Mouse (Mus musculus) forebrain, postnatal 0 days (tissue): ENCODE results near the gene Lamb2. TPM values are rescaled to one million over a fixed set of nuclear protein-coding genes. Genes with fewer than 3 reads are reported as not detected.

ENCODE experiments used
- ATAC-seq: fragments of 200-750 bp; cut with Nextera tagmentation; 2 replicates; pipeline ENCODE4 v1.8.0; 2017; ENCODE audit warnings: mild to moderate bottlenecking, moderate library complexity
- DNase-seq: peaks from one replicate; pipeline ENCODE4 v3.0.0-alpha.2; 2015
- H3K27ac ChIP-seq: fragments of 300-500 bp; sonication (generic); 2 replicates; pipeline ENCODE4 v1.5.1; 2014; ENCODE audit warnings: low read depth, mild to moderate bottlenecking, antibody characterized with exemption, low read length, moderate library complexity, mixed read lengths
- H3K27me3 ChIP-seq: fragments of 300-500 bp; sonication (generic); 2 replicates; pipeline ENCODE4 v1.6.1; 2014; ENCODE audit warnings: mild to moderate bottlenecking, low read length, mixed read lengths; ENCODE audit not compliant: insufficient read depth
- H3K36me3 ChIP-seq: fragments of 300-500 bp; sonication (generic); 2 replicates; pipeline ENCODE4 v1.6.1; 2014; ENCODE audit warnings: mild to moderate bottlenecking, moderate library complexity; ENCODE audit not compliant: insufficient read depth
- H3K4me1 ChIP-seq: fragments of 300-500 bp; sonication (generic); 2 replicates; pipeline ENCODE4 v1.6.1; 2014; ENCODE audit warnings: antibody characterized with exemption; ENCODE audit not compliant: insufficient read depth
- H3K4me2 ChIP-seq: fragments of 300-500 bp; sonication (generic); 2 replicates; pipeline ENCODE4 v1.6.1; 2014; ENCODE audit warnings: low read depth, mild to moderate bottlenecking, moderate library complexity
- H3K4me3 ChIP-seq: fragments of 300-500 bp; sonication (generic); 2 replicates; pipeline ENCODE4 v1.5.1; 2014; ENCODE audit warnings: low read depth, low read length, mixed read lengths
- H3K9ac ChIP-seq: fragments of 300-500 bp; sonication (generic); 2 replicates; pipeline ENCODE4 v1.6.1; 2014; ENCODE audit warnings: mild to moderate bottlenecking
- H3K9me3 ChIP-seq: fragments of 300-500 bp; sonication (generic); 2 replicates; pipeline ENCODE4 v1.6.1; 2016; ENCODE audit warnings: low read length
- CTCF ChIP-seq: sonication (generic); IDR thresholded peaks from 2 replicates; pipeline ENCODE4 v1.5.1; 2016; ENCODE audit warnings: antibody characterized with exemption, control low read depth, low read depth
- WGBS: fragments of 180-500 bp; shearing (Covaris S2); extraction: QIAGEN DNeasy Blood & Tissue Kit; methylation state at CpG from one replicate; pipeline ENCODE4 v1.1.7; 2014; 5-methylcytosine and 5-hydroxymethylcytosine counted together
- polyA plus RNA-seq: library from polyadenylated mRNA; unstranded; fragments of >200 nt; fragmentation: Nextera tagmentation; extraction: Ambion mirVana; gene quantifications from 2 replicates; pipeline ENCODE4 v1.2.1, GENCODE M21; 2015
- total RNA-seq: library from RNA; depleted of rRNA; stranded (reverse); fragments of >200 nt; gene quantifications from 2 replicates; pipeline ENCODE4 v1.2.3, GENCODE M21; 2014; rRNA removed

Gene Lamb2
- total RNA-seq = 22.5 and 36.3 TPM in 2 replicates
- 9.1 and 12.5 TPM in 2 replicates for polyA plus RNA-seq

GRCm38 (mm10) chr9:108479721-108480351 lies at the start of gene Lamb2:
Gene Lamb2 (plus strand): TSS chr9:108479736.
- peak; percentile 61 for DNase-seq
- no peak for TF ChIP-seq CTCF
- Histone ChIP-seq H3K9me3 (no peaks in the 10 kb centered on the region), H3K27me3 (no peaks in the 10 kb centered on the region), H3K4me3 (peak within 1 kb of the TSS; percentile 36), H3K9ac (0 out of 2 replicates have a peak within 1 kb of the TSS, but pooled peaks have one; percentile 28), H3K27ac (no peak within 1 kb of the TSS), H3K4me1 (peaks cover 5% of the 10 kb centered on the region; the same call in 1 of the 2 replicates), H3K36me3 (no peaks in the 10 kb centered on the region), H3K4me2 (peak within 1 kb of the TSS; percentile 55)
- peak; percentile 63; the same call in 1 of the 2 replicates for ATAC-seq
- WGBS = 5% methylated on average over 10 of the region's 10 CpGs

DNA sequence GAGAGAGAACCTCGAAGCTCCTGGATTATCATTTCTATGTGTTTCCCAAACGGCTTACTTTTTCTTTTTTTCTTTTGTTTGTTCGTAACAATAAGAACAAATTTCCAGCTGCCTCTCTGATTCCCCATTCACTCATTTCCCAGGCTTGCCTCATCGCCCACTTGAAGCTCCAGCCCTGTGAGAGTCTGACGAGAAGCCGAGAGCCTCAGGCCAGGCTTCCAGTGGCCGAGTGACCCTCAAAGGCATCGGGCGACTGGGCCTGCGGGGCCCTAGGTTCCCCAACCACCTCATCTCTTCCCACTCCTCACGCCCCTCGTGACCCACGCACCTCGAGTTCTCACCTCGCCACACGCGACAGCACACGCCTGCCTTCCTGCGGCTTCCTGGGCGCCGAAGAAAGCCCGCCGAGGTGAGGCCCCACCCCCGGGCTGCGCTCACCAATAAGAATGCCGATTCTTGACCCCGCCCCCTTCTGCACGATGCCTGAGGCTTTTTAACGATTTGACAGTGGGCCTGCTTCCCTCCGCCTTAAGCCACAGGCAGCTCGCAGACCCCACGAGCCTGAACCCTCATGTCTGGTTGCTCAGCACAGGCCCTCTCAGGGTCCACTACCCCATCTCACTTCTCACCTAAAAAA lies 48.0 kb upstream of the Lamb2 start:
- Histone ChIP-seq H3K4me1 (no peaks in the 10 kb centered on the region), H3K9me3 (no peaks in the 10 kb centered on the region), H3K9ac (no peak overlapping the region), H3K4me2 (peak overlapping the region; percentile 43), H3K36me3 (no peaks in the 10 kb centered on the region), H3K27me3 (no peaks in the 10 kb centered on the region), H3K27ac (no peak overlapping the region), H3K4me3 (no peak overlapping the region)
- ATAC-seq = peak; percentile 65
- no peak for TF ChIP-seq CTCF
- WGBS = 54% methylated on average over 32 of the region's 32 CpGs
- DNase-seq = peak; percentile 47

- Histone ChIP-seq H3K27me3 (no peaks in the 10 kb centered on the region), H3K4me2 (no peak within 1 kb of the TSS), H3K4me3 (no peak within 1 kb of the TSS), H3K9ac (no peak within 1 kb of the TSS), H3K9me3 (no peaks in the 10 kb centered on the region), H3K4me1 (peaks cover 9% of the 10 kb centered on the region), H3K36me3 (no peaks in the 10 kb centered on the region), H3K27ac (no peak within 1 kb of the TSS)
- 49% methylated on average over 3 of the region's 3 CpGs for WGBS
- ATAC-seq (no peak), DNase-seq (no peak)
- no peak for TF ChIP-seq CTCF
Measured at GRCm38 (mm10) chr9:108436182-108436581, 43.4 kb upstream of the Lamb2 start, which contains the start of gene BC048562. Gene BC048562 (plus strand): TSS chr9:108436482.

GRCm38 (mm10) chr9:108439176-108439575 lies 40.4 kb upstream of the Lamb2 start:
- 53% methylated on average over 6 of the region's 6 CpGs for WGBS
- ATAC-seq (peak; percentile 77), DNase-seq (peak; percentile 76)
- no peak overlapping the region for H3K9ac ChIP-seq
- H3K36me3 ChIP-seq = no peaks in the 10 kb centered on the region
- no peaks in the 10 kb centered on the region for H3K27me3 ChIP-seq
- H3K4me1 ChIP-seq = peaks cover 9% of the 10 kb centered on the region
- H3K27ac ChIP-seq = no peak overlapping the region
- TF ChIP-seq CTCF = no peak
- H3K4me2 ChIP-seq = no peak overlapping the region
- no peaks in the 10 kb centered on the region for H3K9me3 ChIP-seq
- no peak overlapping the region for H3K4me3 ChIP-seq

GRCm38 (mm10) chr9:108440485-108440884 lies 39.1 kb upstream of the Lamb2 start:
- no peak for DNase-seq
- H3K36me3 ChIP-seq = no peaks in the 10 kb centered on the region
- TF ChIP-seq CTCF = no peak
- H3K27ac ChIP-seq = no peak overlapping the region
- 63% methylated on average over 5 of the region's 5 CpGs for WGBS
- H3K4me2 ChIP-seq = no peak overlapping the region
- no peak overlapping the region for H3K4me3 ChIP-seq
- no peak for ATAC-seq
- no peaks in the 10 kb centered on the region for H3K9me3 ChIP-seq
- H3K4me1 ChIP-seq = peaks cover 9% of the 10 kb centered on the region
- H3K9ac ChIP-seq = no peak overlapping the region
- H3K27me3 ChIP-seq = no peaks in the 10 kb centered on the region

- DNase-seq (peak; percentile 90), ATAC-seq (peak; percentile 89)
Measured at GRCm38 (mm10) chr9:108441236-108441919, 38.2 kb upstream of the Lamb2 start.

GRCm38 (mm10) chr9:108445125-108445524 lies 34.4 kb upstream of the Lamb2 start:
- Histone ChIP-seq H3K4me1 (peaks cover 19% of the 10 kb centered on the region), H3K9ac (no peak overlapping the region), H3K27me3 (no peaks in the 10 kb centered on the region), H3K36me3 (peaks cover 6% of the 10 kb centered on the region; the same call in 1 of the 2 replicates), H3K4me3 (no peak overlapping the region), H3K4me2 (no peak overlapping the region), H3K9me3 (no peaks in the 10 kb centered on the region), H3K27ac (no peak overlapping the region)
- WGBS = 75% methylated on average over 9 of the region's 9 CpGs
- no peak for TF ChIP-seq CTCF
- ATAC-seq = no peak
- no peak for DNase-seq

More at GRCm38 (mm10) chr9:108441236-108441919, 38.2 kb upstream of the Lamb2 start:
- no peak for TF ChIP-seq CTCF
- H3K9me3 ChIP-seq = no peaks in the 10 kb centered on the region
- 49% methylated on average over 11 of the region's 11 CpGs for WGBS
- H3K27ac ChIP-seq = peak overlapping the region; percentile 54
- no peaks in the 10 kb centered on the region for H3K36me3 ChIP-seq
- no peak overlapping the region for H3K9ac ChIP-seq
- no peak overlapping the region for H3K4me2 ChIP-seq
- no peak overlapping the region for H3K4me3 ChIP-seq
- H3K27me3 ChIP-seq = no peaks in the 10 kb centered on the region
- peaks cover 9% of the 10 kb centered on the region for H3K4me1 ChIP-seq
